26 mouse cellular contexts compared by ENCODE assay signal in the genomic region with DNA sequence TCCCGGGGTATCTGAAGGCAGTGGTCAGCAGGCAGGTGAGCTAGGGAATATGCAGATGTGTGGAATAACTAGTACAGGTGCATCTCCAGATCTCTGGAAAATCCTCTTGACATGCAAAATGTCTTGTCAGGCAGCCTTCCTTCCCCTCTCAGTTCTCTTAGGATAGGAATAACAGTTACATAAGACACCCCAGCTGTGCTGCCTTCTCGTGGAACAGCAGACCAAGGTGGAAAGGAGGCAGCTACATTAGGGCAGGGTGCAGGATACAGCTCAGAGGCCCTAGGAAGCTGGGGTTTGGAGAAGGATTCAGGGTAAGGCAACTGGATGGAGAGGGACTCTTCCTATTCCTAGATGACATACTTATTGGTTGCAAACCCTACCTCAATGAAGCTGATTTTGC.
"Had no signal": no experiment of that assay in that cellular context is flagged by ENCODE, and none has a peak within 500 bp of the region (broad histone marks: within the 10 kb centered on the region; RNA-seq: fewer than 3 reads in every experiment).

No protein-coding gene starts in this region.

- H3K4me3 ChIP-seq: gastrocnemius, adult 2 months; heart, embryonic 10.5 days; heart, embryonic 12.5 days; hindbrain, embryonic 10.5 days; hindbrain, embryonic 12.5 days; intestine, embryonic 15.5 days; left cerebral cortex, adult 2 months; limb, embryonic 10.5 days; limb, embryonic 12.5 days; liver, embryonic 13.5 days had no signal

- H3K9ac ChIP-seq: heart, embryonic 12.5 days; hindbrain, embryonic 12.5 days; hindbrain, embryonic 14.5 days; intestine, embryonic 15.5 days; limb, embryonic 12.5 days; liver, embryonic 13.5 days had no signal

- H3K4me1 ChIP-seq: heart, embryonic 10.5 days; heart, embryonic 12.5 days; hindbrain, embryonic 10.5 days; intestine, embryonic 15.5 days; limb, embryonic 10.5 days; limb, embryonic 12.5 days; liver, embryonic 13.5 days had no signal

- H3K36me3 ChIP-seq: heart, embryonic 10.5 days; heart, embryonic 12.5 days; hindbrain, embryonic 10.5 days; hindbrain, embryonic 12.5 days; intestine, embryonic 15.5 days; limb, embryonic 10.5 days; limb, embryonic 12.5 days; liver, embryonic 13.5 days had no signal

- H3K27ac ChIP-seq: gastrocnemius, adult 2 months; heart, embryonic 10.5 days; hindbrain, embryonic 10.5 days; hindbrain, embryonic 12.5 days; hindbrain, embryonic 14.5 days; intestine, embryonic 15.5 days; limb, embryonic 10.5 days; limb, embryonic 12.5 days; liver, embryonic 13.5 days had no signal

- ATAC-seq: hindbrain, embryonic 16.5 days; inflammation-experienced regulatory T-cells, adult 6 months; intestine, embryonic 15.5 days; intestine, postnatal 0 days had no signal

- H3K9me3 ChIP-seq: heart, embryonic 10.5 days; heart, embryonic 12.5 days; hindbrain, embryonic 10.5 days; hindbrain, embryonic 12.5 days; intestine, embryonic 15.5 days; limb, embryonic 10.5 days; limb, embryonic 12.5 days; liver, embryonic 13.5 days had no signal

- H3K27me3 ChIP-seq: heart, embryonic 12.5 days; hindbrain, embryonic 12.5 days; intestine, embryonic 15.5 days; limb, embryonic 12.5 days; liver, embryonic 13.5 days had no signal

- DNase-seq: gastrocnemius, adult 2 months; gastrocnemius, postnatal 10 days; gastrocnemius, postnatal 25 days; heart, adult 18-20 months; heart, postnatal 10 days; heart, postnatal 4 days; kidney, adult 18-20 months; kidney, adult 8-10 months; kidney, postnatal 10 days; kidney, postnatal 25 days; kidney, postnatal 4 days; liver; liver, embryonic 13.5 days had no signal

- H3K4me2 ChIP-seq: heart, embryonic 12.5 days; hindbrain, embryonic 12.5 days; hindbrain, embryonic 14.5 days; intestine, embryonic 15.5 days; limb, embryonic 12.5 days; liver, embryonic 11.5 days; liver, embryonic 13.5 days had no signal
